Mouse (Mus musculus): ENCODE data around the gene Pate4. TPM values are rescaled to one million over a fixed set of nuclear protein-coding genes. Genes with fewer than 3 reads are reported as not detected.
A peak's percentile ranks its signal among the peaks of the same experiment; 100 is the strongest.
"Not testable (repeated sequence)": the region's sequence is repeated elsewhere in the genome, so short reads cannot be mapped to it uniquely, and the experiment has no call there.

Pate4 gene
- polyA plus RNA-seq (2015; fragmentation: Nextera tagmentation; extraction: Ambion mirVana): not detected in 2 replicates

- Histone ChIP-seq H3K4me2 (replicated peaks) (no peak within 1 kb of the TSS), H3K9me3 (no peaks in the 10 kb centered on the region), H3K4me3 (replicated peaks) (no peak within 1 kb of the TSS), H3K4me1 (replicated peaks) (no peaks in the 10 kb centered on the region), H3K27ac (no peak within 1 kb of the TSS), H3K36me3 (no peaks in the 10 kb centered on the region), H3K9ac (replicated peaks) (no peak within 1 kb of the TSS), H3K27me3 (no peaks in the 10 kb centered on the region)
- ATAC-seq: no peak
- 92% methylated on average over 1 of the region's 1 CpGs for WGBS
Measured at GRCm38 (mm10) chr9:35611841-35612240, at the start of gene Pate4. Pate4 (minus strand) TSS chr9:35611941.

GRCm38 (mm10) chr9:35648102-35648501 lies 36.4 kb upstream of the Pate4 start, which contains the start of gene Pate3:
Pate3 (minus strand) TSS chr9:35648202.
- no peak within 1 kb of the TSS for H3K9ac ChIP-seq (replicated peaks)
- H3K4me1 ChIP-seq (replicated peaks): no peaks in the 10 kb centered on the region
- 74% methylated on average over 1 of the region's 1 CpGs for WGBS
- no peaks in the 10 kb centered on the region for H3K27me3 ChIP-seq
- no peak within 1 kb of the TSS for H3K4me2 ChIP-seq (replicated peaks)
- no peak within 1 kb of the TSS for H3K27ac ChIP-seq
- H3K9me3 ChIP-seq: peaks cover 9% of the 10 kb centered on the region; the same call in 1 of the 2 replicates
- no peak within 1 kb of the TSS for H3K4me3 ChIP-seq (replicated peaks)
- ATAC-seq: no peak
- H3K36me3 ChIP-seq: no peaks in the 10 kb centered on the region

GRCm38 (mm10) chr9:35632981-35633380 lies 21.2 kb upstream of the Pate4 start:
- Histone ChIP-seq H3K4me1 (replicated peaks) (no peaks in the 10 kb centered on the region), H3K4me2 (replicated peaks) (no peak overlapping the region), H3K36me3 (no peaks in the 10 kb centered on the region), H3K27ac (no peak overlapping the region), H3K4me3 (replicated peaks) (no peak overlapping the region), H3K27me3 (no peaks in the 10 kb centered on the region), H3K9me3 (no peaks in the 10 kb centered on the region), H3K9ac (replicated peaks) (no peak overlapping the region)
- no peak for ATAC-seq
- 91% methylated on average over 1 of the region's 1 CpGs for WGBS

GRCm38 (mm10) chr9:35616784-35617183 lies 5.0 kb upstream of the Pate4 start:
- H3K27me3 ChIP-seq; H3K4me1 ChIP-seq (replicated peaks); H3K9me3 ChIP-seq; H3K9ac ChIP-seq (replicated peaks); H3K4me2 ChIP-seq (replicated peaks); H3K4me3 ChIP-seq (replicated peaks); H3K27ac ChIP-seq; H3K36me3 ChIP-seq; ATAC-seq: not testable (repeated sequence)
- 72% methylated on average over 2 of the region's 2 CpGs for WGBS

GRCm38 (mm10) chr9:35614005-35614404 lies 2.3 kb upstream of the Pate4 start:
- Histone ChIP-seq H3K9ac (replicated peaks) (no peak overlapping the region), H3K4me3 (replicated peaks) (no peak overlapping the region), H3K36me3 (no peaks in the 10 kb centered on the region), H3K4me1 (replicated peaks) (no peaks in the 10 kb centered on the region), H3K9me3 (no peaks in the 10 kb centered on the region), H3K27ac (no peak overlapping the region), H3K4me2 (replicated peaks) (no peak overlapping the region), H3K27me3 (no peaks in the 10 kb centered on the region)
- WGBS: 32% methylated on average over 2 of the region's 2 CpGs
- ATAC-seq: no peak

- 70% methylated on average over 8 of the region's 8 CpGs for WGBS
- Histone ChIP-seq H3K36me3 (no peaks in the 10 kb centered on the region), H3K9ac (replicated peaks) (no peak overlapping the region), H3K27ac (no peak overlapping the region), H3K27me3 (no peaks in the 10 kb centered on the region), H3K4me3 (replicated peaks) (no peak overlapping the region), H3K4me1 (replicated peaks) (no peaks in the 10 kb centered on the region), H3K4me2 (replicated peaks) (no peak overlapping the region), H3K9me3 (no peaks in the 10 kb centered on the region)
- no peak for ATAC-seq
Measured at GRCm38 (mm10) chr9:35607647-35608405, 3.9 kb downstream of the Pate4 start.

GRCm38 (mm10) chr9:35592903-35593302 lies 18.8 kb downstream of the Pate4 start:
- H3K9me3 ChIP-seq: no peaks in the 10 kb centered on the region
- no peak overlapping the region for H3K4me3 ChIP-seq (replicated peaks)
- no peaks in the 10 kb centered on the region for H3K36me3 ChIP-seq
- WGBS: 10% methylated on average over 2 of the region's 2 CpGs
- ATAC-seq: no peak
- no peak overlapping the region for H3K9ac ChIP-seq (replicated peaks)
- no peak overlapping the region for H3K27ac ChIP-seq
- H3K4me2 ChIP-seq (replicated peaks): no peak overlapping the region
- no peaks in the 10 kb centered on the region for H3K4me1 ChIP-seq (replicated peaks)
- no peaks in the 10 kb centered on the region for H3K27me3 ChIP-seq

- Histone ChIP-seq H3K4me1 (replicated peaks) (no peaks in the 10 kb centered on the region), H3K9me3 (no peaks in the 10 kb centered on the region), H3K4me2 (replicated peaks) (no peak overlapping the region), H3K27ac (no peak overlapping the region), H3K4me3 (replicated peaks) (no peak overlapping the region), H3K9ac (replicated peaks) (no peak overlapping the region), H3K27me3 (no peaks in the 10 kb centered on the region), H3K36me3 (no peaks in the 10 kb centered on the region)
- no peak for ATAC-seq
- 53% methylated on average over 1 of the region's 1 CpGs for WGBS
Measured at GRCm38 (mm10) chr9:35587674-35588073, 24.1 kb downstream of the Pate4 start.

- H3K36me3 ChIP-seq: no peaks in the 10 kb centered on the region
- 3% methylated on average over 32 of the region's 32 CpGs for WGBS
- peak overlapping the region; percentile 58 for H3K4me2 ChIP-seq (replicated peaks)
- H3K9me3 ChIP-seq: no peaks in the 10 kb centered on the region
- H3K27ac ChIP-seq: no peak overlapping the region
- ATAC-seq: no peak
- peaks cover 18% of the 10 kb centered on the region for H3K27me3 ChIP-seq
- H3K4me1 ChIP-seq (replicated peaks): peaks cover 12% of the 10 kb centered on the region
- peak overlapping the region; percentile 51; the same call in 1 of the 2 replicates for H3K9ac ChIP-seq (replicated peaks)
- peak overlapping the region; percentile 36 for H3K4me3 ChIP-seq (replicated peaks)
Measured at GRCm38 (mm10) chr9:35574416-35574815, 37.3 kb downstream of the Pate4 start.

GRCm38 (mm10) chr9:35570663-35571062 lies 41.1 kb downstream of the Pate4 start:
- WGBS: 10% methylated on average over 5 of the region's 5 CpGs
- no peak overlapping the region for H3K27ac ChIP-seq
- peak; percentile 22; the same call in 1 of the 2 replicates for ATAC-seq

GRCm38 (mm10) chr9:35569571-35570534 lies 41.9 kb downstream of the Pate4 start, which contains the start of the genes Pate2 and Hyls1:
Pate2 (plus strand) TSS chr9:35570284.
Hyls1 (minus strand) TSS chr9:35570398.
- ATAC-seq: peak; percentile 97
- H3K27ac ChIP-seq: peak within 1 kb of the TSS; percentile 93
- under 1% methylated on average over 86 of the region's 86 CpGs for WGBS
- H3K4me2 ChIP-seq (replicated peaks): peak within 1 kb of the TSS; percentile 60
- H3K9me3 ChIP-seq: no peaks in the 10 kb centered on the region
- peak within 1 kb of the TSS; percentile 86 for H3K9ac ChIP-seq (replicated peaks)
- H3K27me3 ChIP-seq: peaks cover 12% of the 10 kb centered on the region
- peaks cover 29% of the 10 kb centered on the region for H3K36me3 ChIP-seq
- peak within 1 kb of the TSS; percentile 77 for H3K4me3 ChIP-seq (replicated peaks)
- peaks cover 31% of the 10 kb centered on the region for H3K4me1 ChIP-seq (replicated peaks)

More at GRCm38 (mm10) chr9:35570663-35571062, 41.1 kb downstream of the Pate4 start:
- Histone ChIP-seq H3K4me1 (replicated peaks) (peaks cover 31% of the 10 kb centered on the region), H3K4me3 (replicated peaks) (peak overlapping the region; percentile 77), H3K9me3 (no peaks in the 10 kb centered on the region), H3K36me3 (peaks cover 21% of the 10 kb centered on the region), H3K4me2 (replicated peaks) (peak overlapping the region; percentile 60), H3K27me3 (peaks cover 15% of the 10 kb centered on the region), H3K9ac (replicated peaks) (peak overlapping the region; percentile 71)

GRCm38 (mm10) chr9:35567995-35568394 lies 43.7 kb downstream of the Pate4 start:
- whole genome bisulfite sequencing: 89% methylated on average over 3 of the region's 3 CpGs
- Histone ChIP-seq H3K27ac (no peak overlapping the region), H3K27me3 (no peaks in the 10 kb centered on the region), H3K9me3 (no peaks in the 10 kb centered on the region), H3K4me3 (replicated peaks) (no peak overlapping the region), H3K9ac (replicated peaks) (no peak overlapping the region), H3K36me3 (peaks cover 32% of the 10 kb centered on the region), H3K4me1 (replicated peaks) (peaks cover 27% of the 10 kb centered on the region), H3K4me2 (replicated peaks) (no peak overlapping the region)
- ATAC-seq: no peak
